Mouse (Mus musculus) gastrocnemius, postnatal 4 days (tissue): ENCODE measurements around the gene Orm1. TPM values are rescaled to one million over a fixed set of nuclear protein-coding genes. Genes with fewer than 3 reads are reported as not detected.
A peak's percentile ranks its signal among the peaks of the same experiment; 100 is the strongest.

ENCODE experiments used
- DNase-seq, 2 experiments: peaks; one replicate each; pipeline ENCODE4 v3.0.0; 2021 to 2022; ENCODE audit warnings: low spot score in 2 of 2, mixed read lengths in 2 of 2
- total RNA-seq, 2 experiments: library from RNA; stranded (reverse); gene quantifications; 2 replicates each; pipeline ENCODE4 v1.2.3; 2021

Gene Orm1
- total RNA-seq, 2 experiments from 2014 or later: 1.9 to 4.2 TPM

DNA sequence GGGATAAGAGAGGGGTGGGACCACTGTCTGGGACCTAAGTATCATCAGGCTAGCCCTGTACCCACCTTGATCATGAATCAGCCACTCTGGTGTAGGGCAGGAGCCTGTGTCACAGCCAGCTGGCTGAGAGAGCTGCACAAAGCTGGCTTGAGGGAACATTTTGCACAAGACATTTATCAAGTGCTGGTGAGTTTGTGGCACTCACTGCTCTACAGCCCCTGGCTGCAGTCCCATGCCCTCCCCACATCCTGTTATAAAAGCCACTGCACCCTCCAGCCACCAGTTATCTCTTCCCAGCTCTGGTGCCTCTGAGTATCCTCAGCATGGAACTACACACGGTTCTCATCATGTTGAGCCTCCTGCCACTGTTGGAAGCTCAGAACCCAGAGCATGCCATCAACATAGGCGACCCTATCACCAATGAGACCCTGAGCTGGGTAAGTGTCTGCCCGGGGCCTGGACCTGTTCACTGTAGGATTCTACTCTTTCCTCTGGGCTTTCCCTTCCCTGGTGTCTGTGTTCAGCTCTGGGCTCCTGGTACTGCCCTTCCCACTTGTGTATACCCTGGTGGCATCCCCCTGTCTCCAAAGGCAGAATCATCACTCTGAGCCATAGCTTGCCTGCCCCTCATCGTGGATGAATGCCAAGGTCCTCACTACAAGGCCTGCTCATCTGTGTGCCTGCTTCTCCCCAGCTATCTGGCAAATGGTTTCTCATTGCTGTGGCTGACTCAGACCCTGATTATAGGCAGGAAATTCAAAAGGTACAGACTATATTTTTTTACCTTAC, 11.7 kb downstream of the Orm1 start, which contains the start of gene Orm3:
Orm3 (plus strand) TSS at position 286 of the 789 bp plus-strand sequence.
- DNase-seq: no peak

GRCm38 (mm10) chr4:63356981-63357570, 12.7 kb downstream of the Orm1 start:
- no peak for DNase-seq

- no peak for DNase-seq
Observed at GRCm38 (mm10) chr4:63359861-63360260, 15.5 kb downstream of the Orm1 start.

GRCm38 (mm10) chr4:63362150-63362549, 17.8 kb downstream of the Orm1 start, which contains the start of gene Orm2:
Orm2 (plus strand) TSS chr4:63362449.
- no peak for DNase-seq

DNA sequence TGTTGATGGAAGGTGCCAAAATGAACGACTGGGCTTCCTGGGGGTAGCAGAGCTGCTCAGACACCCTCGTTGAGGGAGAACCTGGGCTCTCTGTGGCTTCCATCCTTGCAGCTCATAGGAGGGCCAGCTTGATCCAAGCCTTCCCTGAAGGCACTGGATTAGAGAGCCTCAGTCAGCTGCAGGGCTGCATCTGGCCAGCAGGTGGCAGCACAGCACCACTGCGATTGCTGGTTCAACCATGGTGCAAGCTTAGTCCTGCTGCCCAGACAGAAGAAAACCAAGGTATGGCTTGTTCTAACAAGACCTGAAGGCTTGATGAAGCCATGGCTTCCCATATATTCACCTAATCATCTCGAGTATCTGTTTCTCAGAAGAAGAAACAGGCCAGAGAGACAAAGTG, 24.2 kb downstream of the Orm1 start:
- peak; percentile 85 to 87 for DNase-seq

DNA sequence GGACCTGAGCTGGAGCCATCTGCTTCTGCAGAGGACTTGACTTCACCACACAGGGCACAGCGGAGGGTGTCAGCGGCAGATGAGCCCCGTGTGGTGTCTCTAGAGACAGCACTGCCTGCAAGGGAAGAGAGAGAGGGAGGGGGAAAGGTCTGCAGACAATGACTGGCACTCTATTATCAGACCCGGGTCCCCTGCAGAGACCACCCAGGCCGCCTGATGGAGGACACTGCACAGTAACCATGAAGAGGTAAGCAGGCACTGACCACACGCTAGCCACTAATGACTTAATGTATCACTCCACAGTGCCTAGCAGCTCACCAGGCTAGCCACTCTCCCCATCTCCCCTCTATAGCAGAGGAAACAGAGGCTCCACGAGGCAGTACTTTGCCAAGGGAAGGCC, 26.5 kb downstream of the Orm1 start:
- DNase-seq: no peak

- DNase-seq: no peak
Observed at GRCm38 (mm10) chr4:63371890-63372289, 27.5 kb downstream of the Orm1 start.

DNA sequence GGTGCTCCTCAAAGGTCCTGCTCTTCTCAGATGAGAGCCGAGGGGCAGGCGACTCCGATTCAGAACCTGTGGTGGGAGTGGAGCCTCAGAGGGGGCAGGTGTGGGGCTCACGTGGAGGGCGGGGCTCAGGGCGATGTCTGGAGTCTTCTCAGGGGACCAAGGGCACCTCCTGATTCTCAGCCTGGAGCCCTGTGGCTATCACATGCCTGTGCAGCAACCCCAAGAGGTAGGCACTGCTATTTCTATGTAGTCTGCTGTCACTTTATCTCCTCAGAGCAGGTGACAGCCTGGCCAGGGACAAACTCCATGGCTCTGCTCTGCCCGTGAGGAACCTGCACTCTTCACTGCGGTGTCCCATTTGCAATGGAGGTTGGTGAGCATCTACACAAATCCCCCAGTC, 29.0 kb downstream of the Orm1 start:
- no peak for DNase-seq

- no peak for DNase-seq
Observed at GRCm38 (mm10) chr4:63374331-63374730, 30.0 kb downstream of the Orm1 start.

DNA sequence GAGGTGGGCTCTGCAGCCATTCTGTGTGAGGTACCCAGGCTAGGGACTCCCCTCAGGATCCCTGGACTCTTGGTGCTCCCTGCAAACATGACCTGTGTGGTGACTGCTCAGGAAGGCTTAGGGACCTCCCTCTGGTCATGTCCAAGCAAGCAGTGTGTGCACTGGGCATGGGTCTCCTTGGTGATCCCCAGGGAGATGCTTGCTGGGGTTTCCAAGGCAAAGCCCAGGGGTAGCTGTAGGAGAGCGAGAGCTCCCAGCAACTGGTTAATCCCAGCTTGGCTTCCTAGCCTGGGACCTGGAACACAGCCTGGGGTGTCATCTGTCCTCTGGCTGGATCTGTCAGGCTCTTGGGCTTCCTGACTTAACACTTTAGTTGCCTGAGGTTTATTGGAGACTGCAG, 31.0 kb downstream of the Orm1 start:
- DNase-seq: peak in 1 of 2 experiments; percentile 81

GRCm38 (mm10) chr4:63377483-63377882, 33.1 kb downstream of the Orm1 start:
- no peak for DNase-seq

GRCm38 (mm10) chr4:63382676-63383369, 38.5 kb downstream of the Orm1 start:
- DNase-seq: no peak

DNA sequence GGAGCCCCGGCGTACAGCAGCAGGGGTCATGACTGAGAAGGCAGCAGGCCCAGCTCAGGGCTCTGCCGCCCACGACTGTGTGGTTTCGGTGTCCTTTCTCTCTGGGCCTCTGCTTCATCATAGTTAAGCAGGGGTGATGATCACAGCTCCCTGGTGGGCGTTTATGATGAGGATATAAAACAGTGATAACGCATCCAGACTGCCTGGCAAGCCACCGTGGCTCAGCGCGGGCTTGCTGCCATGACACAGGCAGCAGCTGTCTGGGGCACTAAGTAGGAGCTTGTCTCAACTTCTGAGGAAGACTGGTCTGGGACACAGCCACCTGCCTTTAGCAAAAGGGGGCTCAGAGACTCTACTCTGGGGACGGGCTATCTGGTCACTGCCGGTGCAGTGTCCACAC, 39.1 kb downstream of the Orm1 start:
- no peak for DNase-seq

DNA sequence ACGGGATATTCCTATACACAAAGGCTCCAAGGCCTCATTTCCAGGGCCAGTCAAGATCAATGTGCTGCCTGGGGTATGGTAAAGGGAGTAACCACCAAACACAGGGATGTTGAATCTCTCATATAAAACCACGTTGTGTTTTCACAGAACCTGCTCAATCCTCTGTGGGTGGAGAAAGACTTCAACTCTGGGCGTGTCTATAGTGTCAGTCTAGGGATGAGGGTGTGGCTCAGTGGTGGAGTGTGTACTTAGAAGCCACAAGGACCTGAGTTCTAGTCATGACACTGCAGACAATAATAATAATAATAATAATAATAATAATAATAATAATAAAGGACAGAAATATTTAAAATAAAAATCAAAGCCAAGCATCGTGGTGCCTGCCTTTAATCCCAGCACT, 39.9 kb downstream of the Orm1 start:
- DNase-seq: no peak

DNA sequence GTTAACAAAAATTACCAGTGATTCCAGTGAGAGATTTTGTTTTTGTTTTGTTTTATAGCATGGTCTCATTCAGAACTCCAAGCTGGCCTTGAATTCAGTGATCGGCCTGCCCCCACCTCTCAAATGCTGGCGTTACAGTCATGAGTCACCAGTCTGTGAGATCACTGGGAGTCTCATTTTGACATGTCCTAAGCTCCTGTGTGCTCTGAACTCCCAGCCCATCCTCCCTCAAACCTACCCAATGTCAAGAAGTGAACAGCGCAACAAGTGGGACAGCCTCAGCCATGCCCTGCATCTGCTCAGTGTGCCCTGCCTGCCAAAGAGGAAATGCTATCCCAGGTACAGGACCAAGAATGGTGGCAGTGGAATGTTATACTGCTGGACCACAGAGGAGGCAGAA, 40.9 kb downstream of the Orm1 start:
- DNase-seq: no peak

- DNase-seq: no peak
Observed at GRCm38 (mm10) chr4:63385784-63386183, 41.4 kb downstream of the Orm1 start.

DNA sequence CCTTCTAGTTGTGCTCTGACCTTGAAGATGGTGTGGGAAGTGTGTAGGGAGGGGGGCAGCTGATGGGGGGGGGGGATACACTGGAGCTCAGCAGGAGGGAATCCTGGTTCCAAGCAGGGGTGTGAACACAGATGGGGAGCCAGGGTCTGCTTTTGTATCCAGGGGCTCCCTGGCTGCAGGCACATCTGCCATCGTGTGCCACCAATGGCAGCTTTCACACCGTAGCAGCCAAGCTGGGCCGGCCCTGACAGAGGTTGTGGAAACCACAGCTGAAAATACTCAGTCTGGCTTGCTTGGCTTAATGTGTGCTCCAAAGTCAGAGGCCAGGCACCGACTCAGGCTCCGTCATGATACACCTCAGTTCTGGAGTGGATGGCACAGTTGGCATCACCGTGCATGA, 43.7 kb downstream of the Orm1 start:
- no peak for DNase-seq

GRCm38 (mm10) chr4:63389121-63389886, 44.9 kb downstream of the Orm1 start:
- no peak for DNase-seq

GRCm38 (mm10) chr4:63389887-63390528, 45.6 kb downstream of the Orm1 start:
- no peak for DNase-seq

DNA sequence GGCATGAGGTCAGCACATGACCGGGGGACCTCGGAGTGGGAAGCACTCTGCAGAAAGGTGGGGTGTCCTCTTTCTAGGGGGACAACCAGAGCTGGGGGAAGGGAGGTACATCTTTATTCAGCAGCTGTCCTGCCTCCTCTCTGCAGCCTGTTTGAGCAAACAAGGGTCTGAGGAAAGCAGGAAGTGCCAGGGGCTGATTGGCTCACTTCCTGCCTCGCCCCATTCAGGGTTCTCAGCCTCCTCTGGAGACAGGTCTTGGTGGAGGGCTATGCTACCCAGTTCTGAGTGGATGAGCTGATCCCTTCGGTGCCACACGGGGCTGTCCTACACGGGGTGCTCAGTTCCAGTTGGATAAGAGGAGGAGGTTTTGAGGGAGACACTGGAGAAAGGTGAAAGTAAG, 47.0 kb downstream of the Orm1 start:
- no peak for DNase-seq
